ENCODE assay signal across 8 mouse cellular contexts in the genomic region with DNA sequence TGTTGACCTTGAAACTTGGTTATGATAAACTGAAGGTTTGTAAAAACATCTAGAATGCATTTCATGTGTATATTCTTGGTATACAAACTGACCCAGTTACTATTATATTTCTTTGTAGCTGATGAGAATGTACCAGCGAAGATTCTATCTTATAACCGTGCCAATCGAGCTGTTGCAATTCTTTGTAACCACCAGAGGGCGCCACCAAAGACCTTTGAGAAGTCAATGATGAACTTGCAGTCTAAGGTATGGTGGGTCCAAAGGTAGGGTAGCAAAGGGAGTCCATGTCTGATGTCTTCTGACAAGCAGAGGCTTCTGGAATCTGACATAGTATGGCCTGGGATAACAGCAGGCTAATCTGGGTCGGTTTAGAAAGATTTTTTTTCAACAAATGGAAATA. TPM values are rescaled to one million over a fixed set of nuclear protein-coding genes. Genes with fewer than 3 reads are reported as not detected.
DNase-seq lines count a peak whose midpoint lies in the region; ATAC-seq and TF ChIP-seq lines count a peak whose summit lies in the region.
"Had no signal": no experiment of that assay in that cellular context is flagged by ENCODE, and none has a peak within 500 bp of the region (broad histone marks: within the 10 kb centered on the region; RNA-seq: fewer than 3 reads in every experiment).

No protein-coding gene starts in this region.

- H3K9me3 ChIP-seq in MEL (replicated peaks; ENCODE audit: insufficient read depth, low read length): no peaks in the 10 kb centered on the region
- H3K9me3 ChIP-seq: liver, embryonic 15.5 days had no signal

- peaks cover 0 to 29% of the 10 kb centered on the region in 2 experiments; a peak in 2 of 4 replicates for H3K36me3 ChIP-seq in MEL (ENCODE audit: control insufficient read depth in 1 of 2, insufficient read depth in 2 of 2, low read length in 2 of 2)

- H3K4me3 ChIP-seq in MEL (ENCODE audit: control insufficient read depth in 1 of 2, insufficient read depth in 1 of 2, low read depth in 2 of 2, low read length in 2 of 2): no peak overlapping the region
- H3K4me3 ChIP-seq: liver, embryonic 15.5 days had no signal

- no peaks in the 10 kb centered on the region for H3K27me3 ChIP-seq in MEL (ENCODE audit: control insufficient read depth in 1 of 2, insufficient read depth in 2 of 2, low read length in 2 of 2)
- H3K27me3 ChIP-seq: liver, embryonic 15.5 days had no signal

- ATAC-seq in erythroblast, adult 5-6 weeks (replicated peaks; ENCODE audit: low FRiP score, poor library complexity, severe bottlenecking): peak; percentile 67; the same call in 1 of the 2 replicates

- no peak for TF ChIP-seq POLR2A in MEL (IDR thresholded peaks at IDR 0.05; ENCODE audit: control insufficient read depth in 1 of 2, insufficient read depth in 1 of 2, low read depth in 1 of 2, low read length in 2 of 2, poor library complexity in 1 of 2)

- TF ChIP-seq EP300 in MEL (IDR thresholded peaks at IDR 0.05; ENCODE audit: low read depth in 1 of 2, low read length in 2 of 2): no peak

- peak; percentile 63 for DNase-seq in kidney, adult 9 months
- no peak for DNase-seq in kidney, adult 18-20 months
- DNase-seq in CD8-positive naive resting alpha-beta T cell, adult 2 months (ENCODE audit: low read depth in 2 of 2, low spot score in 2 of 2): peak; percentile 58 to 62
- peak; percentile 71 for DNase-seq in MEL (ENCODE audit: low read depth, low spot score)
- peak; percentile 56 for DNase-seq in retina, postnatal 1 day
- no peak for DNase-seq in yolk sac, embryonic 10.5 days (ENCODE audit: low spot score)

- peak; percentile 72 to 75 (median 73) for TF ChIP-seq CTCF in MEL (IDR thresholded peaks at IDR 0.05 in 2 of 3, conservative IDR thresholded peaks at IDR 0.05 in 1 of 3; ENCODE audit: control insufficient read depth in 1 of 3, insufficient read depth in 1 of 3, low read depth in 2 of 3, low read length in 3 of 3, poor library complexity in 1 of 3, severe bottlenecking in 1 of 3)

- no peak overlapping the region for H3K27ac ChIP-seq in MEL (ENCODE audit: control insufficient read depth, low read depth, low read length)
- H3K27ac ChIP-seq: liver, embryonic 15.5 days had no signal

- H3K79me2 ChIP-seq in MEL (ENCODE audit: control insufficient read depth, insufficient read depth, low read length, poor library complexity): no peaks in the 10 kb centered on the region

- TF ChIP-seq RAD21 in MEL (IDR thresholded peaks at IDR 0.05; ENCODE audit: low read depth, low read length): peak; percentile 37

- no peaks in the 10 kb centered on the region for H3K4me1 ChIP-seq in MEL (ENCODE audit: control insufficient read depth in 1 of 2, insufficient read depth in 2 of 2, low read length in 2 of 2)
- H3K4me1 ChIP-seq: liver, embryonic 15.5 days had no signal

- no peak overlapping the region for H3K9ac ChIP-seq in MEL (ENCODE audit: control insufficient read depth, low read depth, low read length, poor library complexity, severe bottlenecking)
- H3K9ac ChIP-seq: liver, embryonic 15.5 days had no signal

TF ChIP-seq in MEL, 35 proteins besides CTCF, POLR2A, EP300 and RAD21:
- TF ChIP-seq ZNF384 (IDR thresholded peaks at IDR 0.05; ENCODE audit: low read depth, low read length): no peak
- TF ChIP-seq SMC3 (IDR thresholded peaks at IDR 0.05; ENCODE audit: low read depth, low read length): peak; percentile 73
- TF ChIP-seq ZKSCAN1 (IDR thresholded peaks at IDR 0.05; ENCODE audit: low read depth, low read length): no peak
- no peak for TF ChIP-seq RCOR1 (IDR thresholded peaks at IDR 0.05; ENCODE audit: low read depth, low read length)
- TF ChIP-seq MEF2A (IDR thresholded peaks at IDR 0.05; ENCODE audit: extremely low read depth, insufficient replicate concordance, low read depth, low read length, poor library complexity, severe bottlenecking): no peak
- no peak for TF ChIP-seq UBTF (IDR thresholded peaks at IDR 0.05; ENCODE audit: borderline replicate concordance, insufficient read depth, low read depth, low read length)
- TF ChIP-seq E2F4 (IDR thresholded peaks at IDR 0.05; ENCODE audit: borderline replicate concordance, low read depth, low read length): no peak
- peak; percentile 15 for TF ChIP-seq ZC3H11A (IDR thresholded peaks at IDR 0.05; ENCODE audit: low read depth, low read length)
- no peak for TF ChIP-seq JUND (IDR thresholded peaks at IDR 0.05; ENCODE audit: low read depth, low read length)
- TF ChIP-seq NRF1 (IDR thresholded peaks at IDR 0.05; ENCODE audit: insufficient read depth, low read depth, low read length, poor library complexity, severe bottlenecking): no peak
- no peak for TF ChIP-seq MYB (IDR thresholded peaks at IDR 0.05; ENCODE audit: low read depth, low read length)
TF ChIP-seq in MEL: peak in this region for 2.

RNA-seq across cellular contexts. Expression of gene Plcg1, which starts 13.8 kb away (rescaled TPM):
- total RNA-seq in MEL (2012; rRNA removed): 15.2 and 15.4 TPM in 2 replicates
- polyA plus RNA-seq in MEL (2012; ENCODE audit: insufficient read depth in 1 of 2, insufficient read length in 2 of 2, low read depth in 1 of 2, low replicate concordance in 2 of 2, missing spikeins in 1 of 2): 10 to 100 TPM in 1 of 2 experiments, not detected in 1; 27.5 TPM
- 0.38 and 1.3 TPM in 2 replicates for total RNA-seq in erythroblast, adult 5-6 weeks (2015; ENCODE audit: low replicate concordance)
- total RNA-seq in erythroblast, adult 5-6 weeks (2017; ENCODE audit: low replicate concordance): 2.8 and 6.1 TPM in 2 replicates

Comparison
In these comparisons a context has a peak if more than half of its experiments do, and no peak if none do; other contexts are left out.
1. DNase-seq: peak in kidney, adult 9 months (single experiment), CD8-positive naive resting alpha-beta T cell, adult 2 months (2 of 2), MEL (single experiment) and retina, postnatal 1 day (single experiment); none in kidney, adult 18-20 months (single experiment) and yolk sac, embryonic 10.5 days (single experiment).